Comparison of ENCODE assay signal across 19 mouse cellular contexts in the genomic region with DNA sequence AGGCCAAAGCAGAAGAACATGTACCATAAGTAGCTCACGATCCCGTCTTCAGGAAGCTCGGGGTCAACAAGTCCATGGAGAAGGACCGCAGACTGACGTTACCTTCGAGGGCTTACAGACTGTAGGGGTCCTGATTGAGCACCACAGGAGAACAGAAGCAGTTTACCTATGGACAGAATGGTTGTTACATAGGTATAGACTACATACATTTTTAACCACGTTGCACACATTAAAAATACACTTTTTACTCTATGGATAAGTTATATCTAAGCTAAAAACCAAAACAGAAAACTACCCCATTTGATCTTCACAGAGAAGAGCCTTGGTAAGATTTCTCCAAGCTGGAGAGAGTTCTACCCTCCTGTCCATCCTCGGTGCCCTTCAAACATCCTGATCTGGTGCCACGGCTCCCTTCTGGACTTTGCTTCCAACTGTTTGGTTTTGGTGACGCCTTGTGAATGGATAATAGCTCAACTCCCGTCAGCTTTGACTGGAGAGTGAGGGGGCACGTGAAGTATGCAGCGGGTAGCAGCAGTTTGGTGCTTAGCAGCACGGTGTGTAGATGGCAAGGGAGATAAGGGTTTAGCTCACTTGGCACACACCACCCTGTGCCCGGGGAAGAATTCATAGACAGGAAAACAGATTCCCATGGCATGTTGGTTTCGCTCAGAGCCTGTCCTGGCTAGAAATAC.
"Had no signal": no experiment of that assay in that cellular context is flagged by ENCODE, and none has a peak within 500 bp of the region (broad histone marks: within the 10 kb centered on the region; RNA-seq: fewer than 3 reads in every experiment).

No protein-coding gene starts in this region.

- H3K4me3 ChIP-seq: limb, embryonic 12.5 days; limb, embryonic 15.5 days; liver, embryonic 15.5 days; lung, embryonic 15.5 days; midbrain, embryonic 12.5 days; myocyte; neural tube, embryonic 13.5 days had no signal

- H3K27ac ChIP-seq: limb, embryonic 12.5 days; limb, embryonic 15.5 days; liver, embryonic 15.5 days; lung, embryonic 15.5 days; midbrain, embryonic 12.5 days; neural tube, embryonic 13.5 days had no signal

- H3K4me1 ChIP-seq: liver, embryonic 15.5 days had no signal

- H3K4me2 ChIP-seq: limb, embryonic 12.5 days; limb, embryonic 15.5 days; liver, embryonic 15.5 days; lung, embryonic 15.5 days; midbrain, embryonic 12.5 days; neural tube, embryonic 13.5 days had no signal

- H3K9ac ChIP-seq: limb, embryonic 12.5 days; limb, embryonic 15.5 days; liver, embryonic 15.5 days; lung, embryonic 15.5 days; midbrain, embryonic 12.5 days; neural tube, embryonic 13.5 days had no signal

- ATAC-seq: inflammation-experienced regulatory T-cells, adult 6 months; intestine, embryonic 16.5 days; midbrain, embryonic 16.5 days had no signal

- DNase-seq: kidney, adult 18-20 months; kidney, adult 9 months; kidney, postnatal 14 days; kidney, postnatal 4 days; left cerebral cortex, postnatal 4 days; lung, postnatal 14 days; lung, postnatal 4 days; thymus, adult 18-20 months; thymus, postnatal 14 days had no signal

- H3K9me3 ChIP-seq: limb, embryonic 12.5 days; limb, embryonic 15.5 days; liver, embryonic 15.5 days; lung, embryonic 15.5 days; midbrain, embryonic 12.5 days; neural tube, embryonic 13.5 days had no signal

- H3K27me3 ChIP-seq: limb, embryonic 12.5 days; limb, embryonic 15.5 days; liver, embryonic 15.5 days; lung, embryonic 15.5 days; neural tube, embryonic 13.5 days had no signal

- H3K36me3 ChIP-seq: limb, embryonic 12.5 days; limb, embryonic 15.5 days; liver, embryonic 15.5 days; lung, embryonic 15.5 days; midbrain, embryonic 12.5 days; neural tube, embryonic 13.5 days had no signal
